Mouse (Mus musculus): ENCODE measurements around the gene Tmem135. TPM values are rescaled to one million over a fixed set of nuclear protein-coding genes. Genes with fewer than 3 reads are reported as not detected.
A peak's percentile ranks its signal among the peaks of the same experiment; 100 is the strongest.
"Not testable (repeated sequence)": the region's sequence is repeated elsewhere in the genome, so short reads cannot be mapped to it uniquely, and the experiment has no call there.

The Tmem135 gene
- total RNA-seq, 4 experiments from 2014 or later = 30.3 to 39.6 (median 36.3) TPM

DNA sequence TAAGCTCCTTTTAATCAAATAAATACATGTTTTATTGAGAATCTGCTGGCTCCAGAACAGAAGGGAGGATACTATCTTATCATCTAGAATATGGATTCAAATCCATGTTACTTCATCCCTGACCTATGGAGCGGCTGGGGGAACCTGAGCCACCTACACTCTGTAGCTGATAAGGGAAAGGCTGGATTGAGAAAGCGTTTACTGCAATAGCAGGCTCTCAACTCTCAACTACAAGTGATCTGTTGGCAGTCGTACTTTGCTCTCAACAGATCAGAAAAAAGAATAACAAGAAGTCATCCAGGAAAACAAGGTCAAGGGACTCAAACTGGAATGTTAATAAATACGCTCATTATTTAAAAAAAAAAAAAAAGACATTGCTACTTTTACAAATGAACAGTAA is 77.3 kb downstream of the Tmem135 start:
- DNase-seq (ENCODE audit: low spot score) = peak; percentile 9

DNA sequence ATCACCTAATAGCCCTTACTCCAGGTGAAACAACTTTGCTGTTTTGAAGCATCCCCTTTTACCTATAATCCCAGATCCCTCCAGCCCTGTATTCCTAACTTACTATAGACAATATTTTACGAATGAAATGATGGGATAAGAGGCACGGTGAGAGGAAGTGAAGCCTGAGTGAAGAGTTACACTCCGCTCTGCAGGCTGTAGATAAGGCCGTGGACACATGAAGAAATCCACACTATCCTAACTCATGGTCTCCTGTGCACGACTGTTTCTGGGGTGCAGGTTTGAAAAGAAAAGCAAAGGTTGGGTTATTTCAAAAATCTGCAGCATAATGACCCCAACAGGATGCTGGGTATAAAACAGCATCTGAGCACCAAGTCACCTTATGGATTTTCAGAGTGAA is 77.8 kb downstream of the Tmem135 start:
- DNase-seq (ENCODE audit: low spot score) = no peak

DNA sequence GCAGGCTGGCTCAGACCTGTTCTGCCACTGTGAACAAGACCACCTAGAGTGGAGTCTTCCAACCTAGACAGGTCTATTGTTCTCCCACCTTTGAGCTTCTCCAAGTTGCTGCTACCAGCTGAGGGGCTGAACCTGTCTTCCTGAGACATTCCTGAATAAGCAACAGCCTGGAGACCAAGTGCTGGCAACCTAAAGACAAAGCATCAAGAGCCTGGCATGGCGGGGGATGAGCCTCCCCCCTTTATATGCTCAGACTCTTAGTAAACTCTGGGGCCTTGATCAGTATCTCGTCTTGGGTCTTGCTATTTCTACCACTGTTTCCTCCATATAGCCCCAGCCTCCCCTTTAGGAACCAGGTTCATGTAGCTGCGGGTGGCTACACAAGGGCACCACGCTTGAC is 81.3 kb downstream of the Tmem135 start:
- not testable (repeated sequence) for DNase-seq (ENCODE audit: low spot score)

DNA sequence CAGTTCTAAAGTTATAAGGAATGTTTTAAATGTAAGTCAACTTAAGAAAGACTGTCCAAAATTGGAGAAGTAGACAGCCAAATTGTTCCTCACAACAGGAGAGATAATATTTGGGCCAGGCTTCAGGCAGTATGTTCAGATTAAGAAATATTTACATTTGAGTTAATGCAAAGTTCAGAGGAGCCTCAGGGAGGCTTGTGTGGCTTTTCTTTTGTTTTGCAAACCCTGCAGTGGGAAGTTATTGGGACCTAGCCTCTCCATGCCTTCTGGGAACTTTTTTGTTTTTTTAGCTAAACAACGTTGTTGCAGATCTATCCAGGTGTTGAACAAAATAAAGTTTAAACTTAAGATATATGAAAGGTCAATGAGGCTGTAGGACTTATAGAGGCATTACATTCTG is 84.7 kb downstream of the Tmem135 start:
- DNase-seq (ENCODE audit: low spot score) = no peak

DNA sequence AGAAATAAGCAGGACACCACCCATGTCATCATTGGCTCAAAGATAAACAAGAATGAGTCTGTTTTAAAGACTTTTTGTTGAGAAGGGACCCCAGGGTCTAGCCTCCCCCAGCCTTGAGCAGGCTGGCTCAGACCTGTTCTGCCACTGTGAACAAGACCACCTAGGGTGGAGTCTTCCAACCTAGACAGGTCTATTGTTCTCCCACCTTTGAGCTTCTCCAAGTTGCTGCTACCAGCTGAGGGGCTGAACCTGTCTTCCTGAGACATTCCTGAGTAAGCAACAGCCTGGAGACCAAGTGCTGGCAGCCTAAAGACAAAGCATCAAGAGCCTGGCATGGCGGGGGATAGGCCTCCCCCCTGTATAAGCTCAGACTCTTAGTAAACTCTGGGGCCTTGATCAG is 86.9 kb downstream of the Tmem135 start:
- not testable (repeated sequence) for DNase-seq (ENCODE audit: low spot score)

DNA sequence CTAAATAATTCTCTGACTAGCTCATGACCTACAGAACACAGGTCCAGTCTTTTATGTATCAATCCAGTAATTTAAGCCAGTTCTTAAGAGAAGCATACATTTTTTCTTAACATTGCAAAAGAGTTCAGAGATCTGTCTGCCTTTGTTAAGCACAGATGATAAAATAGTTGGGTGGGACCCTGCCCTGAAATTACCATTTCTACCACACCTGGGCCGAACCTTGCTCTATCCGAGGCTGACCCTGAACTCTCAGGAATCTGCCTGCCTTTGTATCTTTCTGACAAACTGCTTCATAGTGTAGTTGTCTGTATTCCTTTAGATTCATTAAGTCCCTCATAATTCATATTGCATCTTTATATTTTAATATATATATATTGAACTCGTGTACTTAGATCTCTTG is 87.9 kb downstream of the Tmem135 start:
- DNase-seq (ENCODE audit: low spot score) = no peak

DNA sequence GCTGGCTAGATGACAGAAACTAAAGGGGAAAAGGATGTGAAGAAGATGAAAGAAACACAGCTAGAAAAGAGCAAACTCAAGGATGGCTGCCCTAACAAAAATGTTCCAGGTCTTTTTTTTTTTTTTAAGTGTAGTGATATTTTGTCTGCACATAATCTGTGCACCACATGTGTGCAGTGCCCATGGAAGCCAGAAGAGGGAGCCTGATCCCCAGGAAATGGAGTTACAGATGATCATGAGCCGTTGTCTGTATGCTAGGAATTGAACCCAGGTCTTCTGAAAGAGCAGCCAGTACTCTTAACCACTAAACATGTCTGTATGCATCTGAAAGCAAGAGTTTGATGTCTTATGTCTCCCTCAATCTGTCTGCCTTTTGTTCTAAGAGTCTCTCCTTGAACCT is 92.5 kb downstream of the Tmem135 start:
- DNase-seq (ENCODE audit: low spot score) = no peak

DNA sequence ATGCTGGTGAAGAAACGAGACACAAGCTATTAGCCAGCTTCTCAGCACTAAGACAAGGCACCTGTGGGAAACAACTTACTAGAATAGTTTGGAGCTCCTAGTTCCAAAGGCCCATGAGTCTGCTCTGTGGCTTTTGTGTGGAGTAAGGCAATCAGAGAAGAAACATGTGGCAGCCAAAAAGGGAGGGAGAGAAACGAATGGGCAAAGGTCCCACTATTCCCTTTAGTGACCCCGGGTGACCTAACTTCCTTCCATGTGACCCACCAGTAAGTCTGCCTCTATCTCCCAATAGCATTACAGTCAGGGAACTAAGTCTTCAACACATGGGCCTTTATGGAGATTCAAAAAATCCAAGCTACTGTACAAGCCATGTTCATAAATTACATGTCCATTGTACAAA is 95.1 kb downstream of the Tmem135 start:
- peak; percentile 9 for DNase-seq (ENCODE audit: low spot score)

DNA sequence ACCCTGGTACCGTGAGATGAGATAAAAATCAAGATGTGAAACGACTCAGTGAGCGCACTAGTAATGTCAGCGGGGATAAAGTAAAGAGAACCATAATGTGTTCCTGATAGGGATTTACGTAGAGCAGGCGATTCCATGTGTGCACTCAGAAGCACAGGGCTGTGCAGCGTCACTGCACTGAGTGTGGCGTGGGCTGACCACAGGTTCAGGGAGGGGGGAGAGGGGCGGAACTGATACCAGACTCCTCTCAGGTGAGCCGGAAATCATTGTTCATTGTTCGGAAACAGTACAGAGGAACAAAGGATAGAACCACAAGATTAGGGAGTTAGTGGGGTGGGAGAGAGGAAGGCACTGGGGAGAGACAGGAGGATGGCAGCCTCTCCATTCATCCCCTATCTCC is 95.8 kb downstream of the Tmem135 start:
- no peak for DNase-seq (ENCODE audit: low spot score)

DNA sequence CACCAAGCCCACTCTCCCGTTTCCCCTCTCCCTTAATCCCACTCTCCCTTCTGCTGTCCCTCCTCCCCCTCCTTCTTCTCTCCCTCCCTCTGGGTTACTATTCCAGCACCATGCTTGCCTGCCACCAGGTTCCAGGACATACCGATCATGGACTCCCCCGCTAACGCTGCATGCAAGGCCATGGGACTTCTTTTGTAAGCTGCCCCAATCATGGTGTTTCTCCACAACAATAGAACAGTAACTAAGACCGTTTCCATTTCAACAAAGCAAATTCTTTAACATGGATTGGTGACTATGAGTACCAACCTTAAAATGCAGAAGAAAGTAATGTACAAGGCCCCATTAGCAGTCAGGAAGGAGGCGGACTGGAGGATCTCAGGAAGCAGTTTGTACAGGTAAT is 97.2 kb downstream of the Tmem135 start:
- no peak for DNase-seq (ENCODE audit: low spot score)

DNA sequence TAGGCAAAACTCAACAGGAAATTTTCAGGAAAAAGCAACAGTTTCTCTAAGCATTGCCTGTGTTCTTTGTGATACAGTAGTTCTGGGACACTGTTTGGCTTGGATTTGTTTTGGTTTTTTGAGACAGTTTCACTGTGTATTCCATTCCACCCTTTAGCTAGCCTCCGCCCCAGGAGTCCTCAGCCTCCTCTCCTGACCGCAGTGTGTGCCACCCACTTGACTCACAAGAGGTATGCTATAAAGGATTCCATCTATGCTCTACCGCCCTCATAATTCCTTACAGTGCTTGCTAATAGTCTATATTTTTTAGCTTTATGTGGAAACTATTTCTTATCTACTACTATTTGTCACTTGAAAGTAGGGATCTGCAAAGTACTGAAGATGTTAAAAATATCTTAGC is 99.1 kb downstream of the Tmem135 start:
- no peak for DNase-seq (ENCODE audit: low spot score)

DNA sequence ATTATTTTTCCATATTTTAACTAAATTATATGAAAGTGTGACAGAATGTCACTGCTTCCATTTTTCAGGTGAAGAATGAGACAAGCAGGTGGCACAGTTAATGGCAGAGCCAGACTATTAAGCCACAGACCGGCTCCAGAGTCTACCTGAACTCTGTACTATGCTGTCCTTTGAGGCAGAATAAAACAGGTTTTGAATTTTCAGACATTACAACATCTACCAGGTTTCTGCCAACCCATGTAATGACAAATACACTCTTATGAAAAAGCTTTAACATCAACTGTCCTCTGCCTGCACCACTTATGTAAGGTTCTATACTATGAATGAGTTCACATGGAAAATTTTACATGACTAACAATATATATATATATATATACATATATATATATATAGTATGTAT is 100.3 kb downstream of the Tmem135 start:
- no peak for DNase-seq (ENCODE audit: low spot score)

DNA sequence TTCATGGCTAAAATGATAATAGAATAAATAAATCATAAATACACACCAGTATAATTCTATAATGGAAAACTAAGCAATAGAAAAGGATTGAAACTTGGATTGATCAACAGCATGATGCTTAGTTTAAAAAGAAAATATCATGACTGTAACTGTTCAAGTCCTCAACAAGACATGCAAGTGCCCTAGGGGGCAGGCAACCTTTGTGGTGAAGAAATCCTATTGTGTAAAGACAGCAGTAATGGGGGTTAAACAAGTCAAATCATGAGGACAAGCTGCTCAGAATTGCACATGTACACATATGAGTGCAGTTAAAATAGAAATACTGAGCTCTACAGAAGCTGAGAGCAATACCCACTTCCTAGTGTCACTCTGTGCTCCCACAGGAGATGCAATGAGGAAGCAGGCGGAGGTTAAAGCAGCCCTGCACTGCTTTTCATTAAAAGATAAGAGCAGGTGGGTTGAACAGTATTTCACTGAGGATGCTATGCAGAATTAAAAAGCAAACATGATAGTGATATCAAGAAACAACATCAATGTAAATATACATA is 105.0 kb downstream of the Tmem135 start:
- DNase-seq (ENCODE audit: low spot score) = no peak

DNA sequence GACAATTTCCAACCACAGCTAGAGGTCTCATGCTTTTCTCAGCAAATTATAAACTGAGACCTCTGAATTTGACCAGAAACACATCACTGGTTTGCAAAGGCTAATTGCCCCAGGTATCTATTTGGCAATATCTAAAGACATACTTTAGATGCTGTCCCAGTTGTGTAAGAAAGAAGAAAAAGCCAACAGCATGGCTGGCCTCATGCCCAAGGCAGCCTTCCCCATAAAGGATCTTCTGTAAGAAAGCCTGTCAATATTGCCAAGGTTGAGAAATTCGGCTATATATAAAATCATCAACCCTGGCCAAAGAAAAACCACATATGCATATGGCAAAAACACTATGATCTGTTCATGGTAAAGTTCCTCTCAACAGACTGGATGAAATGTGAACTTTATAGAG is 107.1 kb downstream of the Tmem135 start:
- DNase-seq (ENCODE audit: low spot score) = no peak

DNA sequence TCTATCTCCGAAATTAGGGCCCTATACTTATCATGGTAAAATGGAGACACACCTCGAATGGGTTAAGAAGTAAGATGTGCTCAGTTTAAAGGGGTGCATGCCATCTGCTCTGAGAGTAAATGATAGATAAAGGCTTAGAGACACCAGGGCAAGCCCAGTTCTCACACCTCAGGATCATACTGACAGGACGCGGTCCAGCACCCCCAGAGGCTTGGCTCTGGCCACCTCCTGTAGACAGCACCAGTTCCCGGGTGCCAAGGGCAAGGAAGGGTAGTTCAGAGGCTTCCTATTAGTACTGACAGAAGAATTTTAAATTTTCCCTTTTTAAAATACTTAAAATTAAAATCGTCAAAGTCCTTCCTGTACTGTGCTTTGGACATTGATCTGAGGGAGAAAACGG is 121.4 kb downstream of the Tmem135 start:
- no peak for DNase-seq (ENCODE audit: low spot score)

DNA sequence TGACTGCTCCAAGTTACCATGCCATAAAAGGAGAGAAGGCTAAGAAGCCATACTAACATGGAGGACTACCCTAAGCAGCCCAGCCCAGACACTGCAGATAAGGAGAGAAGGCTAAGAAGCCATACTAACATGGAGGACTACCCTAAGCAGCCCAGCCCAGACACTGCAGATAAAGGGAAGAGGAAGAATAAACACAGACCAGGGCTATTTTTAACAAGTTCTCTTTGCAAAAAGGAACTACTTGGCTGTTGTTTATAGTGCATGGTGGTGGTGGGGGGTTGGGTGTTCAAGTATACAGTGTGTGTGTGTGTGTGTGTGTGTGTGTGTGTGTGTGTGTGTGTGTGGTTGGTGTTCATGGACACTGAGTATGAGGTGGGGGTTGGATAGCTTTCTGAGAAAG is 133.6 kb downstream of the Tmem135 start:
- DNase-seq (ENCODE audit: low spot score) = not testable (repeated sequence)

DNA sequence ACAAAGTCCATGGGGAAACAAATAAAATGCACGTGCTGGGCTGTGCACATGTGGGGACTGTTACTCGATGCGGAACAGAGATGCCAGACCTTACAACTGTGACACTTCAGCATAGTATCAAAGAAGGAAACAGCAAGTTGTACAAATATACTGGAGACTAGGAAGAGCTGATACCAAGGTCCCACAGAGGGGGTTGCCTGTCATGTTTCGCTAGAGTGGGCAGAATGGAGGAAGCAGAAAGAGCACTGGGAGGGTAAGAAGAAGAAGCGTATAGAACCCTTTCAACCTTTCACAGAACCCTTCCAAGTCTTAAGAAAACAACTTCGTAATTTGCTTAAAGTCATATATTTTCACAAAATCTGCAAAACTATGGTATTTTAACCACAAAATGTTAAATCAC is 134.2 kb downstream of the Tmem135 start:
- no peak for DNase-seq (ENCODE audit: low spot score)

DNA sequence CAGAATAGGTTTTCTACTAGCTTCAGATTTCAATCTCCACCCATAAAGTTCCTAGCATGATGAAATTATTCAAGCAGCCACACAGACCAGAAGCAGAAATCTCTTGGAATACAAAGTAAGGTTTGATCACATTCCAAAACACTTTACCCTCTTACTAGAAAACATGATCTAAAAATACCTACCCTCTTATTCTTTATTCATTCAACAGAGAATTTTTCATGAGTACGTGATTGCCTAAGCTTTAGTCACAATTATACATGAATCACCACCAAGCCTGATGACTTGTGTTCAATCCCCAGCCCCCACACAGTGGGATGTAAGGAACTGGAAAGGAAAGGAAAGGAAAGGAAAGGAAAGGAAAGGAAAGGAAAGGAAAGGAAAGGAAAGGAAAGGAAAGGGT is 136.5 kb downstream of the Tmem135 start:
- no peak for DNase-seq (ENCODE audit: low spot score)

DNA sequence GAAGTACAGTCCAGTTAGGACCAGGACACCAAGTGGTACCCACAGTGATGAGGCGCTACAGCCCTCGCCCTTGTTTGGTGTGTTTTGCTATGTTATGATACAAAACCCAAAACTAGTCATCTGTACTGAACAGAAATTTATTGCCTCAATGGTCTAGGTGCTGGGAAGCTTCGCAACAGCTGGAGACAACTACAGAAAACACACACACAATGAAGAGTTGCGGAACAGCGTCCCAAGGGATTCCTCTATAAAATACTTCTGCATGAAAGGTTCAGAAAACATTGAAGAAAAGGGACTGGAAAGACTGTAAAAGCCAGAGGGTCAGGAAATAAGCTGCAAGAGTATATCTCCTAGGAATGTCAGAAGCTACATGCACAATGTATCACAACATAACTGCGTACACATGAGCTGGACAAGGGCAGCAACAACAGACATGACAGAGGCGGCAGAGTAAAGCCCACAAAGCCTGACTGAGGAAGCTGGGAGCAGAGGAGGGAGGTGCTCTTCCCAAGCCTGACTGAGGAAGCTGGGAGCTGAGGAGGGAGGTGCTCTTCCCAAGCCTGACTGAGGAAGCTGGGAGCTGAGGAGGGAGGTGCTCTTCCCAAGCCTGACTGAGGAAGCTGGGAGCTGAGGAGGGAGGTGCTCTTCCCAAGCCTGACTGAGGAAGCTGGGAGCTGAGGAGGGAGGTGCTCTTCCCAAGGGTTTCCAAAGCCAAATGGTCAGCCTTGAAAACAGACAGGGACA is 137.8 kb downstream of the Tmem135 start:
- no peak for DNase-seq (ENCODE audit: low spot score)

DNA sequence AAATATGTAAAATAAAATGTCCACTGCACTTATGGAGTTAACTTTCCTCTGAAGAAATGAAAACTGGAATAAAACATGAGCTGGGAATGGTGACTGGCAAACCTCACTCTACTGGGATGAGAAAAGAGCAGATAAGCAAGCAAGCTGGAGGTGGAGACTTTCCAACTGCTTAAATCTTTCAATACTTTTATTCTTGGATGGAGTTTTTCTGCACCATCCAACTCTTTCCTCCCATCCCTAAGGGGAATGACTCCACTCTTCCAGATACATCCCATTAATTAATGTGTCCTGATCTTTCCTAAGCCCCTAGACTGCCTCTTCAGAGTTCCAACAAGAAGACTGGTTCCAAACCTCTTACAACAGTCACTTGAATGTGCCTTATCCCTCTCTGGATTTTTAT is 143.1 kb downstream of the Tmem135 start:
- peak; percentile 38 for DNase-seq (ENCODE audit: low spot score)

DNA sequence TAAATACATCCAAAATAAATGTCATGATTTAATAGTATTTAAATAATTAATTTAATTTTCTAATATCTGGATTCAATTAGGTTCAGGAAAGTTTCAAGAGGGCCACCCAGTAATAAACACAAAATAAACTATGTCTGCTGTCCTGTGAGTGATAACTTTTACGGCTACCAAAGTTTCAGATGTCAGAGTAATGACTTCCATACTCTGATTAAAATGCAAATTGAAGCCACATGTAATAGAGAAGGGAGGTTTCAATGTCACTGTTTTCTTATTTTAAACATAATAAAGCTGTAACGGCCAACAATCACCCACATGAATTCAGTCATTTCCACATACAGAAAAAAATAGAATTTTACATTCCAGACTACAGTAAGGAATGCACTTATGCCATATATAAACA is 145.2 kb downstream of the Tmem135 start:
- DNase-seq (ENCODE audit: low spot score) = no peak

DNA sequence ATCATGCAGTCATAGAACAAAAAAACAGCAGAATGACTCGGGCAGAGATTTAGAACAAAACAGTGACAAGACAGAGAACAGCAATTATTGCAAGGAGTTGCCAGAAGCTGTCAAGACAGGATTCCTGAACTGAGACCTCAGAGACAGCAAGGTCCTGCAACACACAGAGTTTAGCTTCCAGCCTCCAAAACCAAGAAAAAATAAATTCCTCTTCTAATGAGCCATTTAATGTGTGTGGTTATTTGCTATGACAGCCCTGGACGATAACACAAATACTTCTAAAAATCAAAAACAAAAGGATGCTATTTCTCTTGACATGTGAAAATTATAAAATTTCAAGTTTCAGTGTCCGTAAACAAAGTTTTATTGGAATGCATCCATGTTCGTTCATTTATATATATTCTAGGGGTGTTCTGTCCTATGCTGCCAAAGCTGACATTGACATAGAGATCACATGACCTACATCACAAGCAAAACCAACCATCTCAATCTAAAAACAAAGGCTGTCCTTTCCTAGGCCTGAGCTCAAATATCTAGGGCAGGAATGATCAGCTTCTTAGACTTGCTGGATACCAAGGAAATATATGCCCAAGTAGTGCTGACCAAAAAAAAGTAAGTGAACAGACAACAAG is 146.0 kb downstream of the Tmem135 start:
- no peak for DNase-seq (ENCODE audit: low spot score)

DNA sequence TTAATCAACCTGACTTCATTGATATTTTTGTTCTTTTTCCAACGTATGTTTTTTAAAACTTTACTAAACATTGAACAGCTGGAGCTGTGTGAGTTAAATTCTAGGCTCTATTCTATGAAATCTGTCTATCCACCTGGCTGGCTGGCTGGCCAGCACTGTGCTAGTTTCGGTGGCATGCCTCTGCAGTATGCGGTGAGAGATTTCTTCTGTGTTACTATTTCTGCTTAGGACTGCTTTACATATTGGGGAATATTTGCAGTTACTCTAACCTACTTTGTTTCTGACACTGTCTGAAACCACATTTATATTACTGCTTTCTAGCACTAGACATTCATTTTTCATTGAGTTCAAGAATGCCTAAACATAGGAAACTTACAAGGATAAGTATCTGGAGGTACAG is 150.2 kb downstream of the Tmem135 start:
- no peak for DNase-seq (ENCODE audit: low spot score)
